Mouse (Mus musculus) G1E (cell line): ENCODE data around the gene Rasgrp3. TPM values are rescaled to one million over a fixed set of nuclear protein-coding genes. Genes with fewer than 3 reads are reported as not detected.

Source experiments
- ATAC-seq: 2 replicates; pipeline ENCODE4 v1.8.0; 2016; ENCODE audit warnings: mild to moderate bottlenecking; ENCODE audit not compliant: insufficient number of reproducible peaks, poor library complexity, low FRiP score, severe bottlenecking; ENCODE audit errors: extremely low read depth
- DNase-seq: peaks from one replicate; pipeline ENCODE4 v3.0.0; 2012; ENCODE audit warnings: low spot score
- H3K27me3 ChIP-seq: 2 replicates; pipeline ENCODE4 v1.6.1; 2012; ENCODE audit warnings: mild to moderate bottlenecking, low read length, inconsistent platforms; ENCODE audit not compliant: insufficient read depth
- H3K36me3 ChIP-seq: replicated peaks from 2 replicates; pipeline ENCODE3; 2012; ENCODE audit warnings: mild to moderate bottlenecking, inconsistent platforms
- H3K4me1 ChIP-seq: 2 replicates; pipeline ENCODE4 v1.6.1; 2012; ENCODE audit warnings: low read depth, low read length, inconsistent platforms, mixed read lengths; ENCODE audit not compliant: insufficient read depth
- H3K4me3 ChIP-seq: 2 replicates; pipeline ENCODE4 v1.5.1; 2012; ENCODE audit warnings: low read depth, mild to moderate bottlenecking, inconsistent platforms, low read length, moderate library complexity, mixed read lengths
- H3K9me3 ChIP-seq: replicated peaks from 2 replicates; pipeline ENCODE4 v1.6.1; 2012; ENCODE audit warnings: inconsistent platforms
- CTCF ChIP-seq: IDR thresholded peaks from 2 replicates; pipeline ENCODE4 v1.5.1; 2012; ENCODE audit warnings: low read depth, low read length, inconsistent platforms, mixed read lengths
- GATA1 ChIP-seq: IDR thresholded peaks from 2 replicates; pipeline ENCODE4 v1.6.1; 2012; ENCODE audit warnings: borderline replicate concordance, low read length, inconsistent platforms, mixed read lengths
- GATA2 ChIP-seq: IDR thresholded peaks from 2 replicates; pipeline ENCODE4 v1.6.1; 2012; ENCODE audit warnings: low read depth, low read length, inconsistent platforms, borderline replicate concordance
- POLR2AphosphoS5 ChIP-seq: IDR thresholded peaks from 2 replicates; pipeline ENCODE4 v1.6.1; 2012; ENCODE audit warnings: low read depth, low read length, inconsistent platforms; ENCODE audit not compliant: insufficient replicate concordance
- TAL1 ChIP-seq: conservative IDR thresholded peaks from 2 replicates; pipeline ENCODE4 v1.6.1; 2012; ENCODE audit warnings: low read depth, low read length, inconsistent platforms, mixed read lengths
- polyA plus RNA-seq: library from polyadenylated mRNA; stranded (reverse); fragments of >175 nt; gene quantifications from 2 replicates; pipeline ENCODE4 v1.2.3, GENCODE M21; 2012
- total RNA-seq, 2 experiments: library from RNA; stranded (forward) in 1 of 2; stranded (reverse) in 1 of 2; fragments of 200-1000 nt in 1 of 2; fragments of >200 nt in 1 of 2; fragmentation: Nextera tagmentation in 1 of 2; gene quantifications; 2 replicates each; pipeline ENCODE4 v1.2.3; 2014 to 2017

The Rasgrp3 gene
- total and polyA plus RNA-seq, 3 experiments, result 0.11 TPM; not detected in 2

GRCm38 (mm10) chr17:75538431-75538830, 102.7 kb downstream of the Rasgrp3 start:
- ATAC-seq (no peak), DNase-seq (no peak)
- no peak for TF ChIP-seq POLR2AphosphoS5
- no peak for TF ChIP-seq CTCF
- no peak for TF ChIP-seq GATA1
- no peak for TF ChIP-seq TAL1
- no peak for TF ChIP-seq GATA2
- Histone ChIP-seq H3K4me1 (no peaks in the 10 kb centered on the region; the same call in 1 of the 2 replicates), H3K27me3 (no peaks in the 10 kb centered on the region), H3K9me3 (no peaks in the 10 kb centered on the region), H3K36me3 (peaks cover 79% of the 10 kb centered on the region), H3K4me3 (no peak overlapping the region)

- Histone ChIP-seq H3K36me3 (peaks cover 78% of the 10 kb centered on the region), H3K9me3 (no peaks in the 10 kb centered on the region), H3K4me3 (no peak overlapping the region), H3K27me3 (no peaks in the 10 kb centered on the region), H3K4me1 (peaks cover 2% of the 10 kb centered on the region; the same call in 1 of the 2 replicates)
- TF ChIP-seq GATA1, result no peak
- TF ChIP-seq TAL1, result no peak
- TF ChIP-seq GATA2, result no peak
- TF ChIP-seq POLR2AphosphoS5, result no peak
- no peak for TF ChIP-seq CTCF
- ATAC-seq (no peak), DNase-seq (no peak)
Observed at GRCm38 (mm10) chr17:75539130-75539529, 103.4 kb downstream of the Rasgrp3 start.

- ATAC-seq (no peak), DNase-seq (no peak)
- no peaks in the 10 kb centered on the region for H3K9me3 ChIP-seq
- TF ChIP-seq GATA2, result no peak
- no peak for TF ChIP-seq POLR2AphosphoS5
- TF ChIP-seq TAL1, result no peak
- TF ChIP-seq CTCF, result no peak
- no peak for TF ChIP-seq GATA1
- H3K27me3 ChIP-seq, result no peaks in the 10 kb centered on the region
- H3K36me3 ChIP-seq, result peaks cover 79% of the 10 kb centered on the region
- H3K4me1 ChIP-seq, result peaks cover 6% of the 10 kb centered on the region; the same call in 1 of the 2 replicates
- no peak overlapping the region for H3K4me3 ChIP-seq
Observed at GRCm38 (mm10) chr17:75539841-75540240, 104.1 kb downstream of the Rasgrp3 start.

DNA sequence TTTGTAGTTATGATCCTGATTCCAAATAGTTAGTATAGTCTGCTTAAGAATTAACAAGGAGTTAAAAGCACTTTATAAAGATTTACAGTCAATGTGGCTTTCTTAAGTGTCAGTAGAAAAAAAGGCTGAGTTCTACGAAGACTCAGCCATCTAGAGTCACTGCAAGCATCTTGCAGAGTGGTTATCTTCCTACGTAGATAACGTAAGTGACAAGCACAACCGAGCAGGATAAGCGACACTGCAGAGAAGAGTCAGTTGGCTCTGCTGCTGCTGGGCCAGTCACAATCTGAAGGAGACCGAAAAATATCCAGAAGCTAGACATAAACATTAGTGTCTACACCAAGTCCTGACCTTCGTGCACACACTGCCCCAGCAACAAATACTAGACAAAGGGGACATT, 107.7 kb downstream of the Rasgrp3 start:
- Histone ChIP-seq H3K9me3 (no peaks in the 10 kb centered on the region), H3K4me1 (peaks cover 6% of the 10 kb centered on the region; the same call in 1 of the 2 replicates), H3K4me3 (no peak overlapping the region), H3K27me3 (no peaks in the 10 kb centered on the region), H3K36me3 (peaks cover 80% of the 10 kb centered on the region)
- TF ChIP-seq GATA1, result no peak
- no peak for TF ChIP-seq TAL1
- TF ChIP-seq CTCF, result no peak
- TF ChIP-seq GATA2, result no peak
- TF ChIP-seq POLR2AphosphoS5, result no peak
- DNase-seq (no peak), ATAC-seq (no peak)

DNA sequence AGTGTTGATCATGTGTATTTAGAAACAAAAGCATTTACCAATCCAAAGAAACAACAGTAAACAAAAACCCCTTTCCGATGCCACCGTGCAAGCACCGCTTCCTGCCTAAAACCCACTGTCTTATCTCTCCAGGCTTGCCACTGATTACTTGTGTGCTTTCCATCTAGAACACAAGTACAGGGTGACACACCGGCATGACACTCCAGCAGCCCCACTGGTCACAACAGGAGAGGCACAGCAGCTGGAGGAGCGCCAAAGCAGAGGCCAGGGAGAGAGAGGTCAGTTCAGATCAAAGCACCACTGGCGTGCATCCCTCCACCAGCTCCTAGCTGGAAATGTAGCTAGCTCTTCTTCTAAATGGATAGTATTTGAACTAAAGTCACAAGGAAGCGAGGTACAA, 108.6 kb downstream of the Rasgrp3 start:
- H3K27me3 ChIP-seq, result no peaks in the 10 kb centered on the region
- no peak for TF ChIP-seq POLR2AphosphoS5
- TF ChIP-seq GATA2, result no peak
- TF ChIP-seq GATA1, result no peak
- TF ChIP-seq CTCF, result no peak
- TF ChIP-seq TAL1, result no peak
- peaks cover 8% of the 10 kb centered on the region; the same call in 1 of the 2 replicates for H3K4me1 ChIP-seq
- DNase-seq (no peak), ATAC-seq (no peak)
- H3K9me3 ChIP-seq, result no peaks in the 10 kb centered on the region
- peaks cover 77% of the 10 kb centered on the region for H3K36me3 ChIP-seq
- H3K4me3 ChIP-seq, result no peak overlapping the region

DNA sequence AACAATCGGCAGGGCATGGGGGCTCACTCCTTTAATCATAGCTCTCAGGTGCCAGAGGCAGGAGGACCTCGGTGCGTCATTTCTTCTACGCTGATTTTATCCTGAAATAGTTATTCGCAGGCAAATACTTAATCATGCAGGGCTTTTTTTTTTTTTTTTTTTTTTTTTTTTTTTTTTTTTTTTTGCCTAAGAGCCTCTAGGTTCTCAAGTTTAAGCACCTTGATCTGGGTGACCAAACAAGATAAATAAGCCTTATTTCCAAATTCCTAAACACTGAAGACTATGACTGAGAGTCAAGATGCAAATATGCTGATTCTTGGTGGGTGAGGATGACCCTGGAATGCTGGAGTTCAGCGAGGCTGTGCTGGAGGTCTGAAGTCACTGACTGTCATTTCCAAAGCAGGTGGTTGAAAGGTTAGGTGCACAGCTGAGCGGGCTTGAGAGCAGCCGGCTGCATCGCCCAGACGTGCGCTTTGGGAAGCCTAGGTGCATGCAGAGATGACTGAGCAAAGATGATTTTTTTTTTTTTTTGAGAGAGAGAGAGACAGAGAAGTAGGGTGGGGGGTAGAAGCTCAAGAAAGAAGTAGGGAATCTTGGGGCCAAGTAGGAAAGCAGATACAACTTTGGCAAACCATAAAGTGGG, 115.2 kb downstream of the Rasgrp3 start:
- peak; percentile 6 for DNase-seq
- Histone ChIP-seq H3K36me3 (peaks cover 27% of the 10 kb centered on the region), H3K27me3 (no peaks in the 10 kb centered on the region), H3K9me3 (no peaks in the 10 kb centered on the region), H3K4me3 (peak overlapping the region; percentile 99), H3K4me1 (peaks cover 16% of the 10 kb centered on the region)
- peak; percentile 15; the same call in 1 of the 2 replicates for ATAC-seq
- TF ChIP-seq GATA1 (no peak), TAL1 (no peak), GATA2 (no peak), CTCF (no peak), POLR2AphosphoS5 (no peak)
